Mouse (Mus musculus) kidney, embryonic 14.5 days (tissue): ENCODE measurements around the gene Nemf. TPM values are rescaled to one million over a fixed set of nuclear protein-coding genes. Genes with fewer than 3 reads are reported as not detected.

ENCODE experiments used
- ATAC-seq: fragments of 200-750 bp; cut with Nextera tagmentation; 2 replicates; pipeline ENCODE4 v1.8.0; 2017; ENCODE audit warnings: moderate number of reproducible peaks, mild to moderate bottlenecking, moderate TSS enrichment, moderate library complexity; ENCODE audit not compliant: low FRiP score, low TSS enrichment
- H3K27ac ChIP-seq: fragments of 300-500 bp; sonication (generic); 2 replicates; pipeline ENCODE4 v1.5.1; 2014; ENCODE audit warnings: low read depth, mild to moderate bottlenecking, low read length, moderate library complexity, mixed read lengths
- H3K27me3 ChIP-seq: fragments of 300-500 bp; sonication (generic); 2 replicates; pipeline ENCODE4 v1.6.1; 2014; ENCODE audit warnings: mild to moderate bottlenecking, low read length; ENCODE audit not compliant: control insufficient read depth, insufficient read depth
- H3K36me3 ChIP-seq: fragments of 300-500 bp; sonication (generic); 2 replicates; pipeline ENCODE4 v1.6.1; 2014; ENCODE audit warnings: low read length, mixed read lengths; ENCODE audit not compliant: control insufficient read depth, insufficient read depth
- H3K4me1 ChIP-seq: fragments of 300-500 bp; sonication (generic); 2 replicates; pipeline ENCODE4 v1.6.1; 2014; ENCODE audit warnings: low read length, mixed read lengths; ENCODE audit not compliant: control insufficient read depth, insufficient read depth
- H3K4me2 ChIP-seq: fragments of 300-500 bp; sonication (generic); replicated peaks from 2 replicates; pipeline ENCODE4 v1.6.1; 2014; ENCODE audit warnings: low read depth, mild to moderate bottlenecking, low read length
- H3K4me3 ChIP-seq: fragments of 300-500 bp; sonication (generic); 2 replicates; pipeline ENCODE4 v1.5.1; 2014; ENCODE audit warnings: mild to moderate bottlenecking, low read length
- H3K9ac ChIP-seq: fragments of 300-500 bp; sonication (generic); 2 replicates; pipeline ENCODE4 v1.6.1; 2014; ENCODE audit warnings: low read depth, mild to moderate bottlenecking, low read length, moderate library complexity
- H3K9me3 ChIP-seq: fragments of 300-500 bp; sonication (generic); 2 replicates; pipeline ENCODE4 v1.6.1; 2016; ENCODE audit warnings: low read length; ENCODE audit not compliant: control insufficient read depth
- WGBS: fragments of 180-500 bp; shearing (Covaris S2); extraction: QIAGEN DNeasy Blood & Tissue Kit; methylation state at CpG from one replicate; pipeline ENCODE4 v1.1.7; 2014; 5-methylcytosine and 5-hydroxymethylcytosine counted together
- polyA plus RNA-seq: library from polyadenylated mRNA; unstranded; fragments of >200 nt; fragmentation: Nextera tagmentation; extraction: Ambion mirVana; gene quantifications from 2 replicates; pipeline ENCODE4 v1.2.1, GENCODE M21; 2014

Gene Nemf
- 91.4 and 92.5 TPM in 2 replicates for polyA plus RNA-seq

DNA sequence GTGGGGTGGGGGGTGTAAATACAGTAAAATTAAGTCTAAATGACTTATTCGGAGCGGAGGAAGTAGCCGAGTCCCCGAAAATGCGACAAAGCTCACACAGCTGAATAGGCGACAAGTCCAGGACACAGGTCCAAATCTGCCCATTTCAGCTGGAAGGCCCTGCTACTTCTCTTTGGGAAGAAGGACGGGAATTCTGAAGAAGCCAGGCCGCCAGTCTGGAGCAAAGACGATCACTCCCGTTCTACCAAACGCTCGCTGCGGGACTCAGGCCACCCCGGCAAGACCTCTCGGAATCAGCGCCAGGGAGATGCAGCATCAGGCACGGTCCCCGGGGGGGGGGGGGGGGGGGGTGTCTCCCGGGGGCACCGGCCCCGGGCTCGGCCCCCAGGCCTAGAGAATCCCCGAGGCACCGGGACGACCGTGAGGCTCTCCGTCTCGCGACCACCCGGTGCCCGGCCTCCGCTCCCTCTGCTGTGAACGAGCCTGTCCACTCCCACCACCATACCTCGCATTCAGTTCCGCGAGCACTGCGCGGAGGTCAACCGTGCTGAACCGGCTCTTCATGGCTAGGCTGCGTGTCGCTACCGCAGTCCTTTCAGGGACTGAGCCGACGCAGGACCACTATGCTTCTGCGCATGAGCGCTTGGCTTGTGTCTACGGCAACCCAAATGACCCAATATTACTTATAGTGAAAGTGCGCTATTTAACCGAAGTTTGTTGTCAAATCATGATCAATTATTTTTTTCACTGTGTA, at the start of gene Nemf:
Gene Nemf (minus strand): TSS at position 620 of the 754 bp plus-strand sequence.
- Histone ChIP-seq H3K9me3 (no peaks in the 10 kb centered on the region), H3K9ac (peak within 1 kb of the TSS; percentile 95), H3K4me3 (peak within 1 kb of the TSS; percentile 89), H3K27ac (peak within 1 kb of the TSS; percentile 57), H3K4me1 (0 out of 2 replicates have a peak, but pooled peaks cover under 1% of the 10 kb centered on the region), H3K36me3 (peaks cover 29% of the 10 kb centered on the region), H3K4me2 (peak within 1 kb of the TSS; percentile 60), H3K27me3 (no peaks in the 10 kb centered on the region)
- ATAC-seq: peak; percentile 73
- WGBS: under 1% methylated on average over 44 of the region's 50 CpGs

DNA sequence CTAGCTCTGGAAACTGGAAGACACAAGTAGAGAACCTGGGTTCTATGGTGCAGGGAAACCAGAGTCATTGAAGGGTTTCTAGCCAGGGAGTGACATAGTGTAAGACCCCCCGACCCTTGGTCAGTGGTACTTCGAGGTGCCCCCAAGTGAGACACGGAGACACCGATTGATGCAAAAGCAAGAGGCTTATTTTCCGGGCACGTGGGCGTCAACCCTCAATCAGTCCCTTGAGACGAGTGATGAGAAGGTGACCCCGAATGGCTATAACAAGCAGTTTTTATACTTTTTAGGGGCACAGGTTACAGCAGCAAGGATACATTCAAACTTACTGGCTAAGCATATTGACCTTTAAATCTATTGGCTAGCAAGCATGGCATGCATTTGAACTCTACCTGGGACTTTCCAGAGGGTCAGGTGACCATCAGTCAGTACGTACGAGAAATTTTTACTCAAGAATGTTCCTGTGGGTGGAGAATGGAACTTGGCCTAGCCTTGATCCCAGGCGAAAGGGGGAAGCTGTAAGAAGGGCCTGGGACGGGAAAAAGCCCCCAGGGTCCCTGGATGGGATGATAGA, 45.7 kb upstream of the Nemf start:
- H3K27me3 ChIP-seq: no peaks in the 10 kb centered on the region
- no peak overlapping the region for H3K9ac ChIP-seq
- ATAC-seq: no peak
- 84% methylated on average over 13 of the region's 13 CpGs for WGBS
- H3K4me2 ChIP-seq: no peak overlapping the region
- H3K4me3 ChIP-seq: no peak overlapping the region
- no peak overlapping the region for H3K27ac ChIP-seq
- H3K4me1 ChIP-seq: no peaks in the 10 kb centered on the region
- no peaks in the 10 kb centered on the region for H3K36me3 ChIP-seq
- no peaks in the 10 kb centered on the region for H3K9me3 ChIP-seq

DNA sequence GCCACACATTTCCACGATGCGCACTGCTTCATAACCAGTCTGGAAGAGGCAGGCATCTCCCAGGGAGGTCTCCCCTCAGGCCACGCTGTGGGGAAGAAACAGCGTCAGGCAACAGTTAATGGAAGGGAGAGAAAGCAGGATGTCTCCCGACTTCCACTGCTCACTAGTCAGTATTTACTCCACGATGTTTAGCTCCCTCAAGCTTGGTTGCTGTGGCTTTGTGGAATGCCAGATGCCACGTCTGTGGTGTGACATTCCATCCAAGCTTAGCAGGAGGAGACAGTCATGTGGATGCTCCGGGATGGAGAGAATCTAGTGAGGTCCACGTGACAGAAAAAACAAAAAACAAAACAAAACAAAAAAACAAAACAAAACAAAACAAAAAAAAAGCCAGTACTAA, 45.1 kb upstream of the Nemf start:
- no peak overlapping the region for H3K4me2 ChIP-seq
- no peaks in the 10 kb centered on the region for H3K4me1 ChIP-seq
- H3K27me3 ChIP-seq: no peaks in the 10 kb centered on the region
- no peak overlapping the region for H3K27ac ChIP-seq
- H3K36me3 ChIP-seq: no peaks in the 10 kb centered on the region
- H3K9me3 ChIP-seq: no peaks in the 10 kb centered on the region
- no peak overlapping the region for H3K4me3 ChIP-seq
- H3K9ac ChIP-seq: no peak overlapping the region
- ATAC-seq: no peak
- WGBS: 71% methylated on average over 9 of the region's 9 CpGs

GRCm38 (mm10) chr12:69400871-69401286, 43.9 kb upstream of the Nemf start:
- H3K4me2 ChIP-seq: no peak overlapping the region
- no peak overlapping the region for H3K27ac ChIP-seq
- H3K9ac ChIP-seq: no peak overlapping the region
- no peak; the same call in 1 of the 2 replicates for ATAC-seq
- H3K4me3 ChIP-seq: no peak overlapping the region
- no peaks in the 10 kb centered on the region for H3K4me1 ChIP-seq
- no peaks in the 10 kb centered on the region for H3K27me3 ChIP-seq
- H3K9me3 ChIP-seq: no peaks in the 10 kb centered on the region
- no peaks in the 10 kb centered on the region for H3K36me3 ChIP-seq
- 21% methylated on average over 2 of the region's 2 CpGs for whole genome bisulfite sequencing

DNA sequence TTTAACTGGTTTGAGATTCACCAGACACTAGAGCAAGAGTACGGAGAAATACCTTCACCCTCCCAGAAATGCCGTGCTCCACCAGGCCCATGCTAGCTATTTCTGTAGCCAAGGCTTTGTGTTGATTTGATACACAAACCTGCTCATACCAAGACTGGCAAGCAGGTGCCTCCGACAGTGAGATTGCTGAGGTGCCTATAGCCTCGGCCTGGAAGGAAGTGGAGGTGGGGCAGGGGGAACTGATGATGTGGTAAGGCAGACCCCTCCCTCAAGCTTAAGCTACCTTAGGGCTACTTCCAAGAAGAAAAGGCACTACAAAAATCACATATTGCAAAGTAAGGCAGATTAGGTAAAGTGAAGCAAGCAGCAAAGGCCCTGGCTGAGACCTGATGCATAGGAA, 43.4 kb upstream of the Nemf start:
- Histone ChIP-seq H3K9me3 (no peaks in the 10 kb centered on the region), H3K36me3 (no peaks in the 10 kb centered on the region), H3K4me3 (no peak overlapping the region), H3K27me3 (no peaks in the 10 kb centered on the region), H3K27ac (no peak overlapping the region), H3K4me1 (no peaks in the 10 kb centered on the region), H3K9ac (no peak overlapping the region), H3K4me2 (no peak overlapping the region)
- WGBS: 71% methylated on average over 4 of the region's 4 CpGs
- no peak for ATAC-seq

DNA sequence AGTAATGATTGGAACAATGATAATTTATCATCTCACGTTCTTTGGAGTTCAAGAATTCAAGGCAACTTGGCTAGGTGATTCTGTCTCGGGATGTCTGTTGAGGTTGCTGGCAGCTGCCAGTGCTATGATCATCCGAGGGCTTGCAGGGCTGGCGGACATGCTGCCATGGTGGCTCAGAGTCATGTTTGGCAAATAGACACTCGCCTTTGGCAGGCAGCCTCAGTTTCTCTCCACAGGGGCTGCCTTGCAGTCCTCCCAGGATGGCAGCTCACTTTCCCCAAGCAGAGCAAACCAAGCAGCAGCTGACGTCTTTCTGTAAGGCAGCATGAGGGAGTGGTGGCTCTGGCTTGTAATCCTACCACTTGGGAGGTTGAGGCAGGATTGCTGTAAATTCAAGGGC, 37.5 kb upstream of the Nemf start:
- Histone ChIP-seq H3K4me1 (no peaks in the 10 kb centered on the region), H3K27ac (no peak overlapping the region), H3K4me3 (no peak overlapping the region), H3K36me3 (no peaks in the 10 kb centered on the region), H3K9ac (no peak overlapping the region), H3K9me3 (no peaks in the 10 kb centered on the region), H3K4me2 (no peak overlapping the region), H3K27me3 (no peaks in the 10 kb centered on the region)
- no peak for ATAC-seq
- WGBS: 89% methylated on average over 6 of the region's 6 CpGs

GRCm38 (mm10) chr12:69393076-69393475, 36.1 kb upstream of the Nemf start:
- Histone ChIP-seq H3K4me1 (no peaks in the 10 kb centered on the region), H3K9me3 (no peaks in the 10 kb centered on the region), H3K4me2 (no peak overlapping the region), H3K9ac (no peak overlapping the region), H3K27ac (no peak overlapping the region), H3K36me3 (no peaks in the 10 kb centered on the region), H3K4me3 (no peak overlapping the region), H3K27me3 (no peaks in the 10 kb centered on the region)
- no peak for ATAC-seq
- WGBS: 75% methylated on average over 10 of the region's 10 CpGs

DNA sequence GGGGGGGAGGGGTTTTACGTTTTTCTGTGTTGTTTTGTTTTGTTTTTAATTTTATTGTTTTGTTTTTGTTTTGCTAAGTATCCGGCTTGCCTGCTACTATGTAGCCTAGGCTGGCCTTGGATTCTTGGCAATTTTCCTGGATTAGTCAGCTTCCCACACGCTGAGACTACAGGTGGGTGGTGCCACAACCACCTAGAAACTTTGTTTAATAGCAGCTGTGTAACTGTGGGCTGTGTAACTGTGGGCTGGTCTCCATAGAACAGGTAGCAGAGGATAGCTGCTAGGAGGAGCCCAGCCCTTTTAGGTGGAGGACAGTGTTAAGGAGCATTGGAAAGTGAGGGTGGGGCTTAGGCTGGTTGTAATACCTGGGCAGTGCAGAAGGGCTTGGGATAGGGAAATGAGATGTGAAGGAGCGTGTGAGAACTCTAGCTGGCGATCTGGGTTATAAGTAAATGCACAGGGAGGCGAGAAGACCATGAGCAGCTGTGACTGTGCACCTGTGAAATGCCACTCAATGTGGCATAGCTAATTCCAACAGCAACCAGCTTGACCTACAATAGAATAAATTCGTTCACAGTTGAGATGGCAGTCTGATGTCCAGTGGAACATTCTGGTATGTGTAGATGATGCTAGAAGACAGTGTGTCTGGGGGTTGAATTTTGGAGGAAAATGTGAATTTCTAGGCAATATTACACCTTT, 33.2 kb upstream of the Nemf start:
- no peak for ATAC-seq
- no peak overlapping the region for H3K4me2 ChIP-seq
- no peak overlapping the region for H3K4me3 ChIP-seq
- H3K4me1 ChIP-seq: no peaks in the 10 kb centered on the region
- no peak overlapping the region for H3K9ac ChIP-seq
- H3K27me3 ChIP-seq: no peaks in the 10 kb centered on the region
- 72% methylated on average over 7 of the region's 7 CpGs for WGBS
- no peaks in the 10 kb centered on the region for H3K9me3 ChIP-seq
- H3K36me3 ChIP-seq: no peaks in the 10 kb centered on the region
- H3K27ac ChIP-seq: no peak overlapping the region
